Mouse (Mus musculus): ENCODE measurements around the gene Blm.

DNA sequence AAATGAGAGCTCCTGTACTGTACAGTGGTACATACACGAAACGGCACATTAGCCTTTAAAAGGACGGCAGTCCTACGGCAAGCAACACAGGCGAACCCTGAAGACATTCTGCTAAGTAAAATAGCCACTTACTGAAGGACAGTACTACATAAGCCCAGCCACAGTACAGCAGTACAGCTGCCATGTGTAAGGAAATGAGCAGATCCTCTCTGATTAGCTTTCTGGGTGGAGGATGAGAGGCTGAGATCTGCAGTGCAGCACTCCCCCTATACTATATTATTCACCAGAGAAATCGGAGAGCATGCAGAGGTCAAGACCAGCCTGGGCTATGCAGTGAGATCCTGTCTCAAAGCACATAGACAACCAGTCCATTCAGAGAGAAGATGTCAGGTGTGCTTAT is 3.8 kb downstream of the Blm start:
- no peak for TF ChIP-seq GATA1 (IDR thresholded peaks at IDR 0.05; ENCODE audit: borderline replicate concordance, low read length)
- no peak for TF ChIP-seq FLI1 (IDR thresholded peaks at IDR 0.05; ENCODE audit: low read length)
